Comparison of ENCODE assay signal across 8 mouse cellular contexts in genomic region chr17:27204075-27204909, GRCm38 (mm10). TPM values are rescaled to one million over a fixed set of nuclear protein-coding genes. Genes with fewer than 3 reads are reported as not detected.
A peak's percentile ranks its signal among the peaks of the same experiment; 100 is the strongest.
DNase-seq lines count a peak whose midpoint lies in the region; ATAC-seq lines count a peak whose summit lies in the region.

Gene Lemd2, minus strand, starts transcription at chr17:27204469.

- intact Hi-C loops in gastrocnemius, postnatal 14 days (cut with DNase I; ENCODE audit: low total_unique reads) = no loop called here
- intact Hi-C loops in left cerebral cortex, postnatal 14 days (cut with DNase I) = no loop called here

- H3K27ac ChIP-seq in intestine, embryonic 14.5 days (ENCODE audit: low read depth) = peak within 1 kb of the TSS; percentile 90

- H3K36me3 ChIP-seq in intestine, embryonic 14.5 days (ENCODE audit: control insufficient read depth, insufficient read depth, low read length) = peaks cover 25% of the 10 kb centered on the region

- H3K4me2 ChIP-seq in intestine, embryonic 14.5 days (ENCODE audit: low read length) = peak within 1 kb of the TSS; percentile 86

- peak within 1 kb of the TSS; percentile 92 for H3K9ac ChIP-seq in intestine, embryonic 14.5 days (ENCODE audit: low read length)

- no peaks in the 10 kb centered on the region for H3K9me3 ChIP-seq in intestine, embryonic 14.5 days (ENCODE audit: control insufficient read depth, low read length)

- H3K27me3 ChIP-seq in intestine, embryonic 14.5 days (replicated peaks; ENCODE audit: control insufficient read depth, insufficient read depth, low read length) = no peaks in the 10 kb centered on the region

- ATAC-seq in intestine, embryonic 14.5 days (replicated peaks; ENCODE audit: low FRiP score, low TSS enrichment, low read depth) = peak; percentile 88

- H3K4me3 ChIP-seq in intestine, embryonic 14.5 days (ENCODE audit: low read depth, low read length) = peak within 1 kb of the TSS; percentile 58

- peaks cover 37% of the 10 kb centered on the region for H3K4me1 ChIP-seq in intestine, embryonic 14.5 days (replicated peaks; ENCODE audit: control insufficient read depth, insufficient read depth, low read length)

- DNase-seq in adrenal gland, adult (ENCODE audit: inconsistent age in 2 of 2, low spot score in 1 of 2) = peak; percentile 98
- peak; percentile 97 for DNase-seq in embryo, embryonic 10.5 days (ENCODE audit: low spot score)
- peak; percentile 97 for DNase-seq in gastrocnemius, postnatal 14 days
- peak; percentile 95 for DNase-seq in intestine, embryonic 14.5 days (ENCODE audit: low spot score)
- DNase-seq in left cerebral cortex, postnatal 14 days (ENCODE audit: low spot score in 2 of 2) = peak; percentile 94 to 95
- peak; percentile 95 for DNase-seq in mesoderm, embryonic 11.5 days (ENCODE audit: low read depth, low spot score)
- peak; percentile 93 for DNase-seq in right cerebral cortex, postnatal 36 days (ENCODE audit: low spot score in 2 of 2)
- DNase-seq in yolk sac, embryonic 10.5 days (ENCODE audit: low spot score) = peak; percentile 94

- 5% methylated on average over 70 of the region's 97 CpGs for WGBS in intestine, embryonic 14.5 days

RNA-seq across cellular contexts. Expression of gene Lemd2, which starts in this region (rescaled TPM):
- 10 to 100 TPM; 17.8 to 18.0 TPM for total RNA-seq in gastrocnemius, postnatal 14 days (2021)
- 13.4 and 15.7 TPM in 2 replicates for polyA plus RNA-seq in intestine, embryonic 14.5 days (2014; fragmentation: Nextera tagmentation; extraction: Ambion mirVana)
- 10 to 100 TPM; 46.0 to 49.5 TPM for total RNA-seq in left cerebral cortex, postnatal 14 days (2021)

Comparison
In these comparisons a context has a peak if more than half of its experiments do, and no peak if none do; other contexts are left out.
1. Peak in every context shown above with its lines: DNase-seq, ATAC-seq, H3K4me3 ChIP-seq and H3K27ac ChIP-seq.